Mouse (Mus musculus) midbrain, embryonic 12.5 days (tissue): ENCODE results near the gene Cpt1a. TPM values are rescaled to one million over a fixed set of nuclear protein-coding genes. Genes with fewer than 3 reads are reported as not detected.

Experiments used
- ATAC-seq: fragments of 200-750 bp; cut with Nextera tagmentation; 2 replicates; pipeline ENCODE4 v1.8.0; 2017; ENCODE audit warnings: low read depth, moderate TSS enrichment, moderate library complexity; ENCODE audit not compliant: low FRiP score
- H3K27ac ChIP-seq: fragments of 300-500 bp; sonication (generic); replicated peaks from 2 replicates; pipeline ENCODE4 v1.5.1; 2016; ENCODE audit warnings: mild to moderate bottlenecking
- H3K27me3 ChIP-seq: fragments of 300-500 bp; sonication (generic); 2 replicates; pipeline ENCODE4 v1.6.1; 2016; ENCODE audit warnings: mild to moderate bottlenecking
- H3K36me3 ChIP-seq: fragments of 300-500 bp; sonication (generic); 2 replicates; pipeline ENCODE4 v1.6.1; 2016
- H3K4me1 ChIP-seq: fragments of 300-500 bp; sonication (generic); 2 replicates; pipeline ENCODE4 v1.6.1; 2016
- H3K4me2 ChIP-seq: fragments of 300-500 bp; sonication (generic); replicated peaks from 2 replicates; pipeline ENCODE4 v1.6.1; 2016; ENCODE audit warnings: mild to moderate bottlenecking, moderate library complexity
- H3K4me3 ChIP-seq: fragments of 300-500 bp; sonication (generic); 2 replicates; pipeline ENCODE4 v1.5.1; 2016; ENCODE audit warnings: mild to moderate bottlenecking
- H3K9ac ChIP-seq: fragments of 300-500 bp; sonication (generic); replicated peaks from 2 replicates; pipeline ENCODE4 v1.6.1; 2016; ENCODE audit warnings: mild to moderate bottlenecking, moderate library complexity
- H3K9me3 ChIP-seq: fragments of 300-500 bp; sonication (generic); 2 replicates; pipeline ENCODE4 v1.6.1; 2016; ENCODE audit warnings: mild to moderate bottlenecking
- WGBS: fragments of 180-500 bp; shearing (Covaris S2); methylation state at CpG from one replicate; pipeline ENCODE4 v1.1.7; 2016; 5-methylcytosine and 5-hydroxymethylcytosine counted together
- polyA plus RNA-seq: library from polyadenylated mRNA; unstranded; fragments of >200 nt; fragmentation: Nextera tagmentation; extraction: Ambion mirVana; gene quantifications from 2 replicates; pipeline ENCODE4 v1.2.1, GENCODE M21; 2016

Gene Cpt1a
- polyA plus RNA-seq, 1 experiment from 2014 or later = 13.3 TPM

DNA sequence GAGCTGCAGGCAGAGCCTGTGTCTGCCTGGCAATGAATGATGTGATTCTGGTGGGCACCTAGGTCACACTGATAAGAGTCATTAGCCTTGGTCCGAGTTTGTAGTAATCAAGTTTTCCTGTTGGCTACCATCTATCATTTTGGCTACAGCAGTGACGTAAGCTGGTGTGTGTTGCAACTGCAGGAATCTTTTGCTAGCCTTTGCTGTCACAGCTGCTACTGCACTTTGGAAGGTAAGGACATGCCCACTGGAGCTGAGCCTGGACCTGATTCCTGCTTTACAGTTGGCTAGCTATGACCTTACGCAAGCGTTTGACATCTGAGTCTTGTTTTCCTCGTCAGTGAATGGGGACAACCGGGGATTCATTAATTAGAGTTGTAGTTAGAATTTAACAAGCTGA lies 11.1 kb downstream of the Cpt1a start:
- no peak overlapping the region for H3K9ac ChIP-seq
- H3K4me3 ChIP-seq = no peak overlapping the region
- H3K4me2 ChIP-seq = no peak overlapping the region
- no peaks in the 10 kb centered on the region for H3K36me3 ChIP-seq
- peaks cover 5% of the 10 kb centered on the region for H3K27me3 ChIP-seq
- H3K9me3 ChIP-seq = no peaks in the 10 kb centered on the region
- no peak overlapping the region for H3K27ac ChIP-seq
- peaks cover 13% of the 10 kb centered on the region for H3K4me1 ChIP-seq
- ATAC-seq = no peak
- WGBS = 83% methylated on average over 6 of the region's 6 CpGs

- Histone ChIP-seq H3K27me3 (peaks cover under 1% of the 10 kb centered on the region), H3K4me2 (peak overlapping the region; percentile 19; the same call in 1 of the 2 replicates), H3K9me3 (no peaks in the 10 kb centered on the region), H3K9ac (no peak overlapping the region), H3K4me1 (peaks cover 13% of the 10 kb centered on the region), H3K27ac (peak overlapping the region; percentile 22; the same call in 1 of the 2 replicates), H3K4me3 (no peak overlapping the region), H3K36me3 (no peaks in the 10 kb centered on the region)
- peak; percentile 69; the same call in 1 of the 2 replicates for ATAC-seq
- WGBS = 48% methylated on average over 17 of the region's 17 CpGs
Measured at GRCm38 (mm10) chr19:3333694-3334515, 11.8 kb downstream of the Cpt1a start.

- H3K27ac ChIP-seq = 0 out of 2 replicates have a peak overlapping the region, but pooled peaks have one; percentile 11
- no peak for ATAC-seq
- 83% methylated on average over 4 of the region's 4 CpGs for WGBS
Measured at GRCm38 (mm10) chr19:3334550-3334949, 12.4 kb downstream of the Cpt1a start.

GRCm38 (mm10) chr19:3335917-3336316 lies 13.8 kb downstream of the Cpt1a start:
- WGBS = 89% methylated on average over 1 of the region's 1 CpGs
- H3K4me1 ChIP-seq = peaks cover 13% of the 10 kb centered on the region
- no peak for ATAC-seq
- H3K4me3 ChIP-seq = no peak overlapping the region
- no peaks in the 10 kb centered on the region for H3K36me3 ChIP-seq
- H3K27me3 ChIP-seq = no peaks in the 10 kb centered on the region; the same call in 1 of the 2 replicates
- no peak overlapping the region for H3K4me2 ChIP-seq
- no peak overlapping the region for H3K27ac ChIP-seq
- no peak overlapping the region for H3K9ac ChIP-seq
- no peaks in the 10 kb centered on the region for H3K9me3 ChIP-seq

More at GRCm38 (mm10) chr19:3334550-3334949, 12.4 kb downstream of the Cpt1a start:
- H3K4me2 ChIP-seq = no peak overlapping the region
- H3K4me3 ChIP-seq = no peak overlapping the region
- no peaks in the 10 kb centered on the region; the same call in 1 of the 2 replicates for H3K27me3 ChIP-seq
- no peaks in the 10 kb centered on the region for H3K36me3 ChIP-seq
- H3K4me1 ChIP-seq = peaks cover 13% of the 10 kb centered on the region
- H3K9me3 ChIP-seq = no peaks in the 10 kb centered on the region
- H3K9ac ChIP-seq = no peak overlapping the region

- no peak for ATAC-seq
- Histone ChIP-seq H3K36me3 (no peaks in the 10 kb centered on the region), H3K4me1 (peaks cover 13% of the 10 kb centered on the region), H3K9me3 (no peaks in the 10 kb centered on the region), H3K4me2 (no peak overlapping the region), H3K9ac (no peak overlapping the region), H3K27me3 (no peaks in the 10 kb centered on the region; the same call in 1 of the 2 replicates), H3K27ac (no peak overlapping the region), H3K4me3 (no peak overlapping the region)
- WGBS = 71% methylated on average over 8 of the region's 8 CpGs
Measured at GRCm38 (mm10) chr19:3336485-3337255, 14.5 kb downstream of the Cpt1a start.

DNA sequence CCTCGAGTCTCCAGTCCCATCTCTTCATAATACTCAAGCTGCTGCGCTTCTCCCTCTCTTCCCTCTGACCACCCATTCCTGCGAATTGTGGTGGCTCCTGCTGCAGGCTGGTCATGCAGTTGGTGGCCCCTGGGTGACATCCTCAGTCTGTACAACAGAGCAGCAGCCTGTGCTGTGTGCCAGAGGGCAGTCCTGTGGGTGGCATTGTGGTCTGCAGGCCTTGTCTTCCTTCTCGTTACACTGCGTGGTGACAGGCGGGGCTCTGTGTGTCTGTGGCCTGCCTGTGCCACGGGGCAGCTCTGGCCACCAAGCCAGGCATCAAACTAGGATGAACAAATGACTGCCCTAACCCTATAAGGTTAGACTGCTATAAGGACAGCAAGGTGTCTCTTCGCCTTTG lies 17.1 kb downstream of the Cpt1a start:
- Histone ChIP-seq H3K27ac (no peak overlapping the region), H3K27me3 (no peaks in the 10 kb centered on the region), H3K4me3 (no peak overlapping the region), H3K4me2 (no peak overlapping the region), H3K9ac (no peak overlapping the region), H3K9me3 (no peaks in the 10 kb centered on the region), H3K36me3 (no peaks in the 10 kb centered on the region), H3K4me1 (peaks cover 7% of the 10 kb centered on the region)
- WGBS = 90% methylated on average over 8 of the region's 8 CpGs
- ATAC-seq = no peak

DNA sequence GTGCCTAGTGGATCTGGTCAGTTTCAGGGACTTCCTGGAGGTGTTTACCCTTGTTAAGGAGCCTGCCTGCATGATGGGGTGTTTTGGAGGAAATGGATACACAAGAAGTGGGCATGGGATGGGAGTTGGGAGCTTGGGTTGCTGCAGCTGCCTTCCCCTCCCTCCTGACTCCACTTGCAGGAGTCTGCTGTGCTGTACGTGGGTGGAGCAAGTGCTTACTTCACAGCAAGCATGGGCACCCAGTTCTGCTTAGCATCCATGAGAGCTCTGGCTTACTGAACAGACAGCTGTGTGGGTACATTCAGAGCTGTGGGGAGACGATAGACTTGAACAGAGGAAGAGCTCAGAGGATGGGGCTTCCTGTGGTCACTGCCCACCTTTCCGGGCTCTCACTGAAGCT lies 18.9 kb downstream of the Cpt1a start:
- Histone ChIP-seq H3K27ac (no peak overlapping the region), H3K9me3 (no peaks in the 10 kb centered on the region), H3K4me3 (no peak overlapping the region), H3K27me3 (no peaks in the 10 kb centered on the region), H3K4me1 (no peaks in the 10 kb centered on the region), H3K4me2 (no peak overlapping the region), H3K36me3 (no peaks in the 10 kb centered on the region), H3K9ac (no peak overlapping the region)
- 79% methylated on average over 3 of the region's 3 CpGs for WGBS
- no peak for ATAC-seq

DNA sequence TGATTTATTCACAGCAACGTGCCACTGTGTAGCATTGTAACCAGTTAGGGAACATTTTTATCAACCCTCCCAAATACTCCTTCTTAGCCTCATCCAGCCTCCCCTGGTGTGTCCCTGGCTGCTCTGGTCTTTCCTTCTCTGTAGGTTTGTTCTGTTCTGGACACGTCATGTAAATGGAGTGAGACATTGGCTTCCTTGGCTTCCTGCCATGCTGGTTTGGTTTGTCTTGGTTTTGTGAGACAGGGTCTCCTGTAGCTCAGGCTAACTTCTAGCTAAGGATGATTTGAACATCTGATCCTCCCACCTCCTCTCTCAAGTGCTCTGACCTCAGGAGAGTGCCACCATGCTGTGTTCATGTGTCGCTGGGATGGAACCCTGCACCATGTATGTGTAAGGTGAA lies 21.8 kb downstream of the Cpt1a start:
- Histone ChIP-seq H3K4me1 (no peaks in the 10 kb centered on the region), H3K36me3 (no peaks in the 10 kb centered on the region), H3K9me3 (peaks cover 6% of the 10 kb centered on the region; the same call in 1 of the 2 replicates), H3K27me3 (no peaks in the 10 kb centered on the region), H3K4me2 (no peak overlapping the region), H3K4me3 (no peak overlapping the region), H3K9ac (no peak overlapping the region), H3K27ac (no peak overlapping the region)
- ATAC-seq = no peak
- WGBS = 79% methylated on average over 3 of the region's 3 CpGs

- peaks cover 6% of the 10 kb centered on the region; the same call in 1 of the 2 replicates for H3K9me3 ChIP-seq
- H3K4me1 ChIP-seq = no peaks in the 10 kb centered on the region
- no peak overlapping the region for H3K9ac ChIP-seq
- H3K36me3 ChIP-seq = no peaks in the 10 kb centered on the region
- WGBS = 86% methylated on average over 8 of the region's 8 CpGs
- H3K4me2 ChIP-seq = no peak overlapping the region
- no peaks in the 10 kb centered on the region for H3K27me3 ChIP-seq
- no peak for ATAC-seq
- H3K4me3 ChIP-seq = no peak overlapping the region
- H3K27ac ChIP-seq = no peak overlapping the region
Measured at GRCm38 (mm10) chr19:3344636-3345544, 22.8 kb downstream of the Cpt1a start.

DNA sequence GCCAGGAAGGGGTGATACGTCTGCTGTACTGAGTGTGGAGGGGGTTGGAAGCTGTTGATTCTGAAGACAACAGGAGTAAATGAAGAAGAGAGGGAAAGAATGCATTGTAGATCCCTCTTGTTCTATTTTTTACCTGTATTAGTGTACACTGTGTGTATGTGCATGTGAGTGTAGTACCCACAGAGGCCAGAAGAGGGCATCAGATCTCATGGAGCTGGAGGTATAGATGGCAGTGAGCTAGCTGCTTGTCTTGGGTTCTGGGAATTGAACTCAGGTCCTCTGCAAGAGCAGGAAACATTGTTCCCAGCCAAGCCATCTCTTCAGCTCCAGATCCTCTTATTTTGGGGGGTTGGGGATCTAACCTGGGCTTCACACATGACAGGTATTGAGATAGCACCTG lies 25.6 kb downstream of the Cpt1a start:
- WGBS = 91% methylated on average over 1 of the region's 1 CpGs
- Histone ChIP-seq H3K27ac (no peak overlapping the region), H3K4me3 (no peak overlapping the region), H3K9ac (no peak overlapping the region), H3K36me3 (no peaks in the 10 kb centered on the region), H3K4me1 (no peaks in the 10 kb centered on the region), H3K27me3 (no peaks in the 10 kb centered on the region), H3K4me2 (no peak overlapping the region), H3K9me3 (peaks cover 6% of the 10 kb centered on the region; the same call in 1 of the 2 replicates)
- no peak for ATAC-seq

- Histone ChIP-seq H3K4me2 (no peak overlapping the region), H3K36me3 (no peaks in the 10 kb centered on the region), H3K9me3 (no peaks in the 10 kb centered on the region), H3K27me3 (no peaks in the 10 kb centered on the region), H3K4me1 (no peaks in the 10 kb centered on the region), H3K9ac (no peak overlapping the region), H3K27ac (no peak overlapping the region), H3K4me3 (no peak overlapping the region)
- WGBS = 75% methylated on average over 7 of the region's 7 CpGs
- no peak for ATAC-seq
Measured at GRCm38 (mm10) chr19:3353415-3354111, 31.4 kb downstream of the Cpt1a start.
